Mouse (Mus musculus) kidney, embryonic 16.5 days (tissue): Measurements from ENCODE around the gene Sult4a1. TPM values are rescaled to one million over a fixed set of nuclear protein-coding genes. Genes with fewer than 3 reads are reported as not detected.
A peak's percentile ranks its signal among the peaks of the same experiment; 100 is the strongest.
"Not testable (repeated sequence)": the region's sequence is repeated elsewhere in the genome, so short reads cannot be mapped to it uniquely, and the experiment has no call there.

Source experiments
- ATAC-seq: fragments of 200-750 bp; cut with Nextera tagmentation; 2 replicates; pipeline ENCODE4 v1.8.0; 2017; ENCODE audit warnings: moderate TSS enrichment; ENCODE audit not compliant: low FRiP score, low TSS enrichment
- H3K27ac ChIP-seq: fragments of 300-500 bp; sonication (generic); 2 replicates; pipeline ENCODE4 v1.5.1; 2014; ENCODE audit warnings: low read length
- H3K27me3 ChIP-seq: fragments of 300-500 bp; sonication (generic); 2 replicates; pipeline ENCODE4 v1.6.1; 2014; ENCODE audit warnings: low read length, control low read depth, mixed read lengths; ENCODE audit not compliant: insufficient read depth
- H3K36me3 ChIP-seq: fragments of 300-500 bp; sonication (generic); 2 replicates; pipeline ENCODE4 v1.6.1; 2014; ENCODE audit warnings: low read length, control low read depth, mixed read lengths; ENCODE audit not compliant: insufficient read depth
- H3K4me1 ChIP-seq: fragments of 300-500 bp; sonication (generic); 2 replicates; pipeline ENCODE4 v1.6.1; 2014; ENCODE audit warnings: low read length, control low read depth, mixed read lengths; ENCODE audit not compliant: insufficient read depth
- H3K4me2 ChIP-seq: fragments of 300-500 bp; sonication (generic); replicated peaks from 2 replicates; pipeline ENCODE4 v1.6.1; 2014; ENCODE audit warnings: low read depth, low read length
- H3K4me3 ChIP-seq: fragments of 300-500 bp; sonication (generic); 2 replicates; pipeline ENCODE4 v1.5.1; 2014; ENCODE audit warnings: mild to moderate bottlenecking, low read length
- H3K9ac ChIP-seq: fragments of 300-500 bp; sonication (generic); replicated peaks from 2 replicates; pipeline ENCODE4 v1.6.1; 2014; ENCODE audit warnings: low read length
- H3K9me3 ChIP-seq: fragments of 300-500 bp; sonication (generic); 2 replicates; pipeline ENCODE4 v1.6.1; 2016; ENCODE audit warnings: low read length, control low read depth
- WGBS: fragments of 180-500 bp; shearing (Covaris S2); extraction: QIAGEN DNeasy Blood & Tissue Kit; methylation state at CpG from one replicate; pipeline ENCODE4 v1.1.7; 2014; 5-methylcytosine and 5-hydroxymethylcytosine counted together
- polyA plus RNA-seq: library from polyadenylated mRNA; unstranded; fragments of >200 nt; fragmentation: Nextera tagmentation; extraction: Ambion mirVana; gene quantifications from 2 replicates; pipeline ENCODE4 v1.2.1, GENCODE M21; 2015

Sult4a1 gene
- polyA plus RNA-seq, 1 experiment from 2014 or later = 0.65 TPM

GRCm38 (mm10) chr15:84105924-84106500 lies 458 bp upstream of the Sult4a1 start:
- H3K4me2 ChIP-seq = peak overlapping the region; percentile 89
- H3K4me3 ChIP-seq = peak overlapping the region; percentile 53
- no peak overlapping the region for H3K27ac ChIP-seq
- peaks cover 8% of the 10 kb centered on the region for H3K4me1 ChIP-seq
- no peak overlapping the region for H3K9ac ChIP-seq
- no peaks in the 10 kb centered on the region for H3K36me3 ChIP-seq
- no peak for ATAC-seq
- H3K27me3 ChIP-seq = peaks cover 41% of the 10 kb centered on the region
- H3K9me3 ChIP-seq = no peaks in the 10 kb centered on the region
- WGBS = 7% methylated on average over 12 of the region's 12 CpGs

GRCm38 (mm10) chr15:84104626-84105025 lies 928 bp downstream of the Sult4a1 start:
- H3K27ac ChIP-seq = no peak overlapping the region
- ATAC-seq = no peak
- H3K4me2 ChIP-seq = peak overlapping the region; percentile 89
- no peaks in the 10 kb centered on the region for H3K9me3 ChIP-seq
- no peak overlapping the region for H3K9ac ChIP-seq
- no peaks in the 10 kb centered on the region for H3K36me3 ChIP-seq
- no peak overlapping the region for H3K4me3 ChIP-seq
- peaks cover 41% of the 10 kb centered on the region for H3K27me3 ChIP-seq
- peaks cover 8% of the 10 kb centered on the region for H3K4me1 ChIP-seq
- WGBS = 84% methylated on average over 7 of the region's 7 CpGs

- H3K27ac ChIP-seq, H3K36me3 ChIP-seq, ATAC-seq, H3K4me3 ChIP-seq, H3K4me1 ChIP-seq, H3K4me2 ChIP-seq, H3K9ac ChIP-seq, H3K27me3 ChIP-seq, H3K9me3 ChIP-seq: not testable (repeated sequence)
- 85% methylated on average over 15 of the region's 15 CpGs for WGBS
Observed at GRCm38 (mm10) chr15:84097536-84097935, 8.0 kb downstream of the Sult4a1 start.

GRCm38 (mm10) chr15:84096051-84096450 lies 9.5 kb downstream of the Sult4a1 start:
- Histone ChIP-seq H3K9me3 (no peaks in the 10 kb centered on the region), H3K36me3 (no peaks in the 10 kb centered on the region), H3K27me3 (no peaks in the 10 kb centered on the region), H3K4me1 (no peaks in the 10 kb centered on the region), H3K4me2 (no peak overlapping the region), H3K27ac (no peak overlapping the region), H3K4me3 (no peak overlapping the region), H3K9ac (no peak overlapping the region)
- no peak for ATAC-seq
- 87% methylated on average over 8 of the region's 8 CpGs for WGBS

GRCm38 (mm10) chr15:84094921-84095320 lies 10.6 kb downstream of the Sult4a1 start:
- H3K36me3 ChIP-seq = no peaks in the 10 kb centered on the region
- WGBS = 66% methylated on average over 7 of the region's 7 CpGs
- no peak overlapping the region for H3K9ac ChIP-seq
- no peak overlapping the region for H3K4me2 ChIP-seq
- ATAC-seq = no peak
- no peak overlapping the region for H3K4me3 ChIP-seq
- no peaks in the 10 kb centered on the region for H3K4me1 ChIP-seq
- H3K27me3 ChIP-seq = no peaks in the 10 kb centered on the region
- H3K9me3 ChIP-seq = no peaks in the 10 kb centered on the region
- no peak overlapping the region for H3K27ac ChIP-seq

GRCm38 (mm10) chr15:84086775-84087174 lies 18.8 kb downstream of the Sult4a1 start:
- no peak overlapping the region for H3K9ac ChIP-seq
- WGBS = 47% methylated on average over 9 of the region's 9 CpGs
- no peaks in the 10 kb centered on the region for H3K36me3 ChIP-seq
- H3K4me1 ChIP-seq = no peaks in the 10 kb centered on the region
- no peak overlapping the region for H3K4me3 ChIP-seq
- ATAC-seq = no peak
- no peaks in the 10 kb centered on the region for H3K27me3 ChIP-seq
- H3K4me2 ChIP-seq = no peak overlapping the region
- H3K27ac ChIP-seq = no peak overlapping the region
- no peaks in the 10 kb centered on the region for H3K9me3 ChIP-seq

GRCm38 (mm10) chr15:84086364-84086763 lies 19.2 kb downstream of the Sult4a1 start:
- no peaks in the 10 kb centered on the region for H3K27me3 ChIP-seq

GRCm38 (mm10) chr15:84080069-84080468 lies 25.5 kb downstream of the Sult4a1 start:
- no peak overlapping the region for H3K9ac ChIP-seq
- ATAC-seq = no peak
- no peaks in the 10 kb centered on the region for H3K4me1 ChIP-seq
- H3K4me2 ChIP-seq = no peak overlapping the region
- no peaks in the 10 kb centered on the region for H3K27me3 ChIP-seq
- no peaks in the 10 kb centered on the region for H3K9me3 ChIP-seq
- 61% methylated on average over 7 of the region's 7 CpGs for WGBS
- H3K27ac ChIP-seq = no peak overlapping the region
- no peak overlapping the region for H3K4me3 ChIP-seq
- no peaks in the 10 kb centered on the region for H3K36me3 ChIP-seq

More at GRCm38 (mm10) chr15:84086364-84086763, 19.2 kb downstream of the Sult4a1 start:
- no peak overlapping the region for H3K4me2 ChIP-seq
- no peak overlapping the region for H3K4me3 ChIP-seq
- H3K27ac ChIP-seq = no peak overlapping the region
- no peaks in the 10 kb centered on the region for H3K36me3 ChIP-seq
- WGBS = 26% methylated on average over 12 of the region's 12 CpGs
- H3K9me3 ChIP-seq = no peaks in the 10 kb centered on the region
- ATAC-seq = no peak
- no peak overlapping the region for H3K9ac ChIP-seq
- no peaks in the 10 kb centered on the region for H3K4me1 ChIP-seq

GRCm38 (mm10) chr15:84079519-84079918 lies 26.0 kb downstream of the Sult4a1 start:
- no peak overlapping the region for H3K4me2 ChIP-seq
- 78% methylated on average over 2 of the region's 2 CpGs for WGBS
- no peaks in the 10 kb centered on the region for H3K4me1 ChIP-seq
- H3K36me3 ChIP-seq = no peaks in the 10 kb centered on the region
- H3K27me3 ChIP-seq = peaks cover under 1% of the 10 kb centered on the region; the same call in 1 of the 2 replicates
- ATAC-seq = no peak
- H3K4me3 ChIP-seq = no peak overlapping the region
- H3K27ac ChIP-seq = no peak overlapping the region
- no peak overlapping the region for H3K9ac ChIP-seq
- no peaks in the 10 kb centered on the region for H3K9me3 ChIP-seq

GRCm38 (mm10) chr15:84078667-84079066 lies 26.9 kb downstream of the Sult4a1 start:
- H3K27me3 ChIP-seq = peaks cover 3% of the 10 kb centered on the region; the same call in 1 of the 2 replicates
- H3K4me1 ChIP-seq = no peaks in the 10 kb centered on the region
- 66% methylated on average over 13 of the region's 13 CpGs for WGBS
- ATAC-seq = no peak
- H3K4me3 ChIP-seq = no peak overlapping the region
- H3K4me2 ChIP-seq = no peak overlapping the region
- no peak overlapping the region for H3K9ac ChIP-seq
- H3K36me3 ChIP-seq = no peaks in the 10 kb centered on the region
- no peak overlapping the region for H3K27ac ChIP-seq
- no peaks in the 10 kb centered on the region for H3K9me3 ChIP-seq
